Mouse (Mus musculus) lung, embryonic 16.5 days (tissue): ENCODE data around the gene Fam98c. TPM values are rescaled to one million over a fixed set of nuclear protein-coding genes. Genes with fewer than 3 reads are reported as not detected.

ENCODE experiments used
- ATAC-seq: fragments of 200-750 bp; cut with Nextera tagmentation; 2 replicates; pipeline ENCODE4 v1.8.0; 2017; ENCODE audit warnings: low read depth, mild to moderate bottlenecking, moderate library complexity
- H3K27ac ChIP-seq: fragments of 300-500 bp; sonication (generic); 2 replicates; pipeline ENCODE4 v1.5.1; 2014; ENCODE audit warnings: mild to moderate bottlenecking, control low read depth, low read length
- H3K27me3 ChIP-seq: fragments of 300-500 bp; sonication (generic); 2 replicates; pipeline ENCODE4 v1.6.1; 2014; ENCODE audit warnings: low read depth, low read length, mixed read lengths; ENCODE audit not compliant: control insufficient read depth, insufficient read depth
- H3K36me3 ChIP-seq: fragments of 300-500 bp; sonication (generic); 2 replicates; pipeline ENCODE4 v1.6.1; 2014; ENCODE audit warnings: low read length; ENCODE audit not compliant: control insufficient read depth, insufficient read depth
- H3K4me1 ChIP-seq: fragments of 300-500 bp; sonication (generic); replicated peaks from 2 replicates; pipeline ENCODE4 v1.6.1; 2014; ENCODE audit warnings: low read length, mixed read lengths; ENCODE audit not compliant: control insufficient read depth, insufficient read depth
- H3K4me2 ChIP-seq: fragments of 300-500 bp; sonication (generic); 2 replicates; pipeline ENCODE4 v1.6.1; 2014; ENCODE audit warnings: low read depth, low read length, control low read depth
- H3K4me3 ChIP-seq: fragments of 300-500 bp; sonication (generic); 2 replicates; pipeline ENCODE4 v1.5.1; 2014; ENCODE audit warnings: mild to moderate bottlenecking, low read length, control low read depth
- H3K9ac ChIP-seq: fragments of 300-500 bp; sonication (generic); 2 replicates; pipeline ENCODE4 v1.6.1; 2014; ENCODE audit warnings: low read length, control low read depth
- H3K9me3 ChIP-seq: fragments of 300-500 bp; sonication (generic); 2 replicates; pipeline ENCODE4 v1.6.1; 2016; ENCODE audit warnings: low read length; ENCODE audit not compliant: control insufficient read depth
- WGBS: fragments of 180-500 bp; shearing (Covaris S2); extraction: QIAGEN DNeasy Blood & Tissue Kit; methylation state at CpG from one replicate; pipeline ENCODE4 v1.1.7; 2014; 5-methylcytosine and 5-hydroxymethylcytosine counted together
- polyA plus RNA-seq: library from polyadenylated mRNA; unstranded; fragments of >200 nt; fragmentation: Nextera tagmentation; extraction: Ambion mirVana; gene quantifications from 2 replicates; pipeline ENCODE4 v1.2.1, GENCODE M21; 2015

Gene Fam98c
- polyA plus RNA-seq, 1 experiment from 2014 or later, result 17.6 TPM

DNA sequence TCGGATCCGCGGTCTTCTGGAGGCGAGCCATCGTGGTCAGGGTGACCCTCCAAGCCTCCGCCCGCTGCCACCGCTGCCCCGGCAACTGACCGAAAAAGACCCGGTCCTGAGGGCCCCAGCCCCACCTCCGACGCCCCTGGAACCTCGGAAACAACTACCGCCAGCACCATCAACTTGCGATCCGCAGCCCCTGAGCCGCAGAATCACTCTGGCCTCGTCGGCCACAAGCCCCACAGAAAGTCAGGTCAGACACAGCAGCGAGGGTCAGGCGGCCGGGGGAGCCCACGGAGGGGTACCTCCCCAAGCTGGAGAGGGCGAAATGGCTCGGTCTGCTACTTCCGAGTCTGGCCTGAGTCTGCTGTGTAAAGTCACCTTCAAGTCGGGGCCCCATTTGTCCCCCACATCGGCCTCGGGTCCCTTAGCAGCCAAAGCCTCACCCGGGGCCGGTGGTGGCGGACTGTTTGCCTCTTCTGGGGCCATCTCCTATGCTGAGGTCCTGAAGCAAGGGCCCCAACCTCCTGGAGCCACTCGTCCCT is 15.6 kb upstream of the Fam98c start:
- no peak overlapping the region for H3K27ac ChIP-seq
- peaks cover 25% of the 10 kb centered on the region for H3K4me1 ChIP-seq
- peak overlapping the region; percentile 84 for H3K4me2 ChIP-seq
- peaks cover 26% of the 10 kb centered on the region for H3K36me3 ChIP-seq
- peak overlapping the region; percentile 54 for H3K9ac ChIP-seq
- 4% methylated on average over 34 of the region's 34 CpGs for whole genome bisulfite sequencing
- ATAC-seq, result no peak
- peaks cover 43% of the 10 kb centered on the region for H3K27me3 ChIP-seq
- H3K4me3 ChIP-seq, result peak overlapping the region; percentile 52
- no peaks in the 10 kb centered on the region for H3K9me3 ChIP-seq

DNA sequence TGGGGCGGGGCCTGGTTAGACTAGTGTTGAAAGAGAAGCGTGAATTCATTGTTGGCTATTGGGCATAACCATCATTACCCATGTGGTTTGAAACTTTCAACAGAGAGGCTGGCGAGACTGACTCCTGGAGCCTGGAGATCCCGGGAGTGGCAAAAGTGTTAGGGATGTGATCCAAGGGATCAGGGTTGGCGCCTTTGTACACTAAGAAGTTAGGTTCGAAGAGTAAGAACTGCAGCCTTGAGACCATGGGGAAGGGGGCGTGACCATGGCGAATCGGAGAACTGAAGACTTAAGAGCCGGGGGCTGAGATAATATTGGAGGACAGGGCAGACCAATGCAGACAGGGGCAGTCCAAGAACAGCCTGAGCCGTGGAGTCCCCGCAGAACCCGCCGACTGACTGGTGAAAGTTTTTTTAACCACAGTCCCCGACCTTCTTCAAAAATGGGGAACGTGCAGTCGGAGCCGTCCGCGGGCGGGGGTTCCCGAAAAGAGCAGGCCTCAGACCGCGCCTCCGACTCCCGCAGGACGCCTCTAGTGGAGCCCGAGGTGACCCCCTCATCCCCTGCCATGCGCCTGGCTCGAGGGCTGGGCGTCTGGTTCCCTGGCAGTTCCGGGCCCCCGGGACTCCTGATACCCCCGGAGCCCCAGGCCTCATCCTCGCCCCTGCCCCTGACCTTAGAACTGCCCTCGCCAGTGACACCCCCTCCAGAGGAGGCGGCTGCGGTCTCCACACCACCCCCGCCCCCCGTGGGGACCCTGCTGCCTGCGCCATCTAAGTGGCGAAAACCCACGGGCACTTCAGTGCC is 14.9 kb upstream of the Fam98c start:
- Histone ChIP-seq H3K27ac (no peak overlapping the region), H3K27me3 (peaks cover 43% of the 10 kb centered on the region), H3K36me3 (peaks cover 23% of the 10 kb centered on the region), H3K9ac (peak overlapping the region; percentile 66), H3K4me3 (peak overlapping the region; percentile 52), H3K9me3 (no peaks in the 10 kb centered on the region), H3K4me1 (peaks cover 25% of the 10 kb centered on the region), H3K4me2 (peak overlapping the region; percentile 84)
- no peak for ATAC-seq
- 1% methylated on average over 43 of the region's 43 CpGs for WGBS

DNA sequence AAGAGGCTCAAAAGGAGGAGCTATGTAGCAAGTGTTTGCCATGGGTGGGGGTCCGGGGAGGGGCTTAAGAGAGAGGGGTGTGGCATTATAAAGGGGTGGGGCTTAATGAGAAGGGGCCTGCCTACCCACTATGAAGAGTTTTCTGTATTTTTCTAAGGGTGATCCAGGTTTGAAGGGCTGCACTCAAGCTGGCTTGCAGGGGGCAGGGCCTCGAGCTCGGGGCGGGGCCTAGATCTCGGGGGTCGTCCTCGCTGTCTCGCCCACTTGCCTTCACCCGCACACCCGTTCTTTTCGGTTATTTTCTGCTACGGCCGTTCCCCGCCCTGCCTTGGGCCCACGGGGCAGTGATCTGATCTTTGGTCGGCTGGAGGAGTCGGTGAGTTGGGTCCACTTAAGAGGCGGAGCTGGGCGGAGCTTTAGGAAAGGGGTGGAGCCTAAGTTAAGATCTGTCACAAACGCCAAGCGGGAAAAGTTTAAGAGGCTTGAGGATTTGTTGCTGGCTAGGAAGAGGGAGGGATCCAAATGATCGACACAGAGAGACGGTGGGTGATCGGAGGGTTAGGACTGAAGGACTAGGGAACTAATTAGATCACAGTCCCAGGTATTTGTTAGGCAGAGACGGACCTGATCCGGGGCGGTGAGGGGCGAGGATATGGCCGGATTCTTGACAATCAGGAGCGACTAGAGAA is 14.2 kb upstream of the Fam98c start, which contains the start of the genes Ggn and Spred3:
Ggn (plus strand) TSS at position 145 of the 689 bp plus-strand sequence.
Spred3 (minus strand) TSS at position 346 of the 689 bp plus-strand sequence.
- H3K36me3 ChIP-seq, result peaks cover 17% of the 10 kb centered on the region
- peak within 1 kb of the TSS; percentile 84 for H3K4me2 ChIP-seq
- no peaks in the 10 kb centered on the region for H3K9me3 ChIP-seq
- peaks cover 43% of the 10 kb centered on the region for H3K27me3 ChIP-seq
- peaks cover 25% of the 10 kb centered on the region for H3K4me1 ChIP-seq
- peak within 1 kb of the TSS; percentile 66 for H3K9ac ChIP-seq
- peak within 1 kb of the TSS; percentile 52 for H3K4me3 ChIP-seq
- WGBS, result under 1% methylated on average over 30 of the region's 30 CpGs
- peak; percentile 73 for ATAC-seq
- H3K27ac ChIP-seq, result peak within 1 kb of the TSS; percentile 86

DNA sequence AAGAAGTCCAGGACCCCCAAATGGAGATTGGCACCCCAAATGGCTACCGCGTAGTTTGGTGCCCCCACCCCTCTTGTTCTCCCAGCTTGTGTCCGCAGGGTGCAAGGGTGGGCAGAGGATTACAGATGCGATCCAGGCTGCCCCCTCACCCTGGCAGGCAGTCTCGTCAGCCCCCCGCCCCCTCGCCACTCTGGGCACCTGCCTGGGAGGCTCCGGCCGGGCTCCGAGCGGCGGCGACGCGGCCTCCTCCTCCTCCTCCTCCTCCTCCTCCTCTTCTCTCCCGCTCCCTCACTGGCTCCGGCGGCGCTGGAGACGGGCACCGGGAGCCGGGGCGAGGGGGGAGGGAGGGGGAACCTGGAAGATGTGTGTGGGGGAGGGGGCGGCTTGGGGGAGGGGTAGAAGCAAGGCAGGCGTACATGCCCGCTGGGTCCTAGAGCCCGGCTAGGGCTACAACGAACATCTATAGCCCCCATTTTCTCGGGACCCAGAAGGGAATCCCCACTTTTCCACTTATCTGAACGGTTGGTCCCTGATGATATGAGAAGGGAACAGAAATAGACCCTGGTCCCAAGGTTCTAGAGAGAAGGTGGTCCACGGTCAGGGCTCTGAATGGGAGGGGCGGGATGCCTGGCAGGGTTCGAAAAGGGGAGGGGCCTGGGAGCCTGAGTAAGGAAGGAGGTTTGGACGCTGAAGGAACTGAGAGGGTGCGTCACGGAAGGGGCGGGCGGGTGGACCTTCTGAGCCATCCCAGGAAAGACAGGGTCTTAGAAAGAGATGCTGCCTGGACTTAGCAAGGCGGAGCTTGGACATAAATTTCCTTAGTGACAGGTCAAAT is 13.4 kb upstream of the Fam98c start:
- Histone ChIP-seq H3K36me3 (peaks cover 9% of the 10 kb centered on the region), H3K4me1 (peaks cover 25% of the 10 kb centered on the region), H3K4me2 (peak overlapping the region; percentile 84), H3K27me3 (peaks cover 43% of the 10 kb centered on the region), H3K9me3 (no peaks in the 10 kb centered on the region), H3K27ac (peak overlapping the region; percentile 86), H3K9ac (peak overlapping the region; percentile 66), H3K4me3 (peak overlapping the region; percentile 52)
- 0% methylated on average over 30 of the region's 39 CpGs for WGBS
- peak; percentile 81 for ATAC-seq

DNA sequence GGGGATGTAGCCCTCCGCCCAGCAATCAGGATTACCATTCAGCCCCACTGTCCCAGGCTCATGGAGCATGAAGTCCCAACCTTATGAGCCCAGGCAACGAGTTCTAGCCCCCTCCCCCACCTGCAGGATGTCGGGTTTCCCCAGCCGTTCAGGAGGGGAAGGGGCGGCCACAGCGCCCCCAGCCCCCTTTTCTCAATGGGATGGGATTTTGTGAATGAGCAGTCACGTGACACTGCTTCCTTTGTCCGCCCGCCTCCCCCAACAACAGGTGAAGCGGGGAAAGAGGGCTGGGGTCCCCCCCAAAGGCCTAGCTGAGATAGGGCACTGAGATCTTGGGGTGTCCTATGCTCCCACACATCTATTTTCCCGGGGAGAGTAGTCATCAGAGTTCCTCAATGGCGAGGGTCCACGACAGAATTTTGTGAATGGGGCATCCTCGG is 12.8 kb upstream of the Fam98c start:
- peaks cover 4% of the 10 kb centered on the region for H3K36me3 ChIP-seq
- peak overlapping the region; percentile 66 for H3K9ac ChIP-seq
- peaks cover 25% of the 10 kb centered on the region for H3K4me1 ChIP-seq
- ATAC-seq, result no peak
- no peak overlapping the region for H3K27ac ChIP-seq
- peak overlapping the region; percentile 52 for H3K4me3 ChIP-seq
- no peaks in the 10 kb centered on the region for H3K9me3 ChIP-seq
- peaks cover 41% of the 10 kb centered on the region for H3K27me3 ChIP-seq
- WGBS, result under 1% methylated on average over 14 of the region's 14 CpGs
- H3K4me2 ChIP-seq, result peak overlapping the region; percentile 84

DNA sequence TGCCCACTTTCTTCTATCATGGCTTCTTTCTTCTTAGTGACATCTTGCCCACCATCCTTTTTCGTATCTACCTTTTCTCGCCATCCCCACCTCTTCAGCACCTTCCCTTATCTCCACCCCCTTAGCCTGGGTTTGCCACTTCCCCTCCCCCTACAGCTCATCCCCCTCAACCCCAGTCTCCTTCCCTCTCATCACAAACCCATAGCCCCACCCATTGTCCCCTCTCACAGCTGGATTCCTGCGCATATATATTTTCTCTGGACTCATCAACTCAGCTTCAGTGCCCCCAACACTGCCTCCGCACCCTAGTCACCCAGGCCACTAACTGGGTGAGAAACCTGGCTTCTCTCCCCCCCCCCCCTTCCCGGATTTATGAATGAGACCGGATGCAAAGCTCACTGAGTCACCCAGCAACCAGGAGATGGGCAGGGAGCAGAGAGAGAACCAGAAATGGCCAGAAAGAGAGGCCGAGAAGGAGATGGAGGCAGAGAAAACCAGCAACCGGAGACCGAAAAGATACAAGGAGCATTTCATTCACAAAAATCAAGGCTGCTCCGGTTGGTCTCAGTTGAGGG is 12.2 kb upstream of the Fam98c start:
- no peaks in the 10 kb centered on the region for H3K9me3 ChIP-seq

DNA sequence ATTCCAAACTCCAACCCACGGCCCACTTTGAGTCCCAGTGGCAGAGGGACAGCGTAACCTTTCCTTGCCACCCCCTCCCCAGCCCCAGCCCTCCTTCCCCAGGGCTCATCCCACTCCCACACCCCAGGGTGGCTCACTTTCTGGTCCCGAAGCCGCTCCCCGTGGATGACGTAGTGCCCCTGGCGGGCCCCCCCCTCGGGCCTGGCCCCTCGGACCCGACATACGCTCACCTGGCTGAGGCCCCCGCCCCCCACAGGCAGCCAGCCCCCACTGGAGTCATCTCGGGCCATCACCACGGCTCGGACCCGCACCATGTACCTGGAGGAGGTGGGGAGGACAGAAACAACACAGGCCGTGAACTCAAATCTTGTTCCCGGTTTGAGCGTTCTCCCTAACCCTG is 11.6 kb upstream of the Fam98c start:
- Histone ChIP-seq H3K27me3 (peaks cover 30% of the 10 kb centered on the region), H3K36me3 (no peaks in the 10 kb centered on the region), H3K4me3 (no peak overlapping the region), H3K4me1 (peaks cover 27% of the 10 kb centered on the region), H3K9me3 (no peaks in the 10 kb centered on the region), H3K27ac (no peak overlapping the region), H3K4me2 (no peak overlapping the region), H3K9ac (no peak overlapping the region)
- 17% methylated on average over 18 of the region's 19 CpGs for WGBS
- ATAC-seq, result no peak

More for the DNA sequence above, 12.2 kb upstream of the Fam98c start:
- WGBS, result 4% methylated on average over 9 of the region's 10 CpGs
- Histone ChIP-seq H3K4me2 (peak overlapping the region; percentile 84), H3K4me3 (peak overlapping the region; percentile 52), H3K9ac (peak overlapping the region; percentile 66; the same call in 1 of the 2 replicates), H3K27me3 (peaks cover 36% of the 10 kb centered on the region), H3K36me3 (no peaks in the 10 kb centered on the region), H3K27ac (no peak overlapping the region), H3K4me1 (peaks cover 25% of the 10 kb centered on the region)
- no peak for ATAC-seq

DNA sequence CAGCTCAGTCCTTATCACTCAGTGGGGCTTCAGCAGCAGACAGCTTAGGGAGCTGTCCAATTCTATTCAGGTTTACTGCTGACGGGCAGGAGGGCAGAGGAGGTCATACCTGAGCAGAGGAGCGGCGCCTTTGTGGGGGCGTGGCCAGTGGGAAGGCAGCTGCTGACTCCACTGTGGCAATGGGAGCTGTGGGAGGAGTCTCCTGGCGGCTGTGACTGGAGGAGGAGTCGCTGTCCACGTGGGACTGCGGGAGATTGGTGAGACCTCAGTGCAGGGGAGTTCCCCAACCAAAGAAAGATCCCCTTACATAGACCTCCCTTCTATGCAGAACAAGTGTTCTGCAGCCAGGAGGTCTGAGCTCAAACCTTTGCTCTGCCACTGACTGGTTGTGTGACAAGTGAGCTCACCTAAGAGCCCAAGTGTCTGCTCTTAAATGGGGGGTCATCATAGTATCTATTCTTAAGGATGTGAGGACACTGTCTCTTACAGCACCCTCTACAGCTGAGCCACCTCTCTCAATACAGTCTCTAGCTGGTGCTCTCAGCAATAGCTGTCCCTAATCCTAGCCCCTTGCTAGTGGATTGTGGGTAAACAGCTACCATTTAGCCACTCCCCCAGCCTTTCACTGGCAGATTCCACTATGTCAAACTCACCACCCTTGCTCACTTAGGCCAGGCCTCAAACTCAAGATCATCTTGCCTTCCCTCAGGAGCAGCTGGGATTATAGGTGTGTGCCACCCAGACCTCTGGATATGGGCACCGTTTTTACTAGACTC is 6.9 kb upstream of the Fam98c start:
- ATAC-seq, result peak; percentile 82
- Histone ChIP-seq H3K4me3 (no peak overlapping the region), H3K36me3 (no peaks in the 10 kb centered on the region), H3K27ac (peak overlapping the region; percentile 57; the same call in 1 of the 2 replicates), H3K27me3 (peaks cover 21% of the 10 kb centered on the region), H3K9me3 (no peaks in the 10 kb centered on the region), H3K4me1 (0 out of 2 replicates have a peak, but pooled peaks cover 2% of the 10 kb centered on the region), H3K4me2 (0 out of 2 replicates have a peak overlapping the region, but pooled peaks have one; percentile 14), H3K9ac (no peak overlapping the region)
- 11% methylated on average over 9 of the region's 9 CpGs for WGBS
